Mouse (Mus musculus): ENCODE measurements around the gene Gpr89. TPM values are rescaled to one million over a fixed set of nuclear protein-coding genes. Genes with fewer than 3 reads are reported as not detected.

Gene Gpr89
- total RNA-seq (2023) = 10 to 100 TPM; 10.8 TPM

DNA sequence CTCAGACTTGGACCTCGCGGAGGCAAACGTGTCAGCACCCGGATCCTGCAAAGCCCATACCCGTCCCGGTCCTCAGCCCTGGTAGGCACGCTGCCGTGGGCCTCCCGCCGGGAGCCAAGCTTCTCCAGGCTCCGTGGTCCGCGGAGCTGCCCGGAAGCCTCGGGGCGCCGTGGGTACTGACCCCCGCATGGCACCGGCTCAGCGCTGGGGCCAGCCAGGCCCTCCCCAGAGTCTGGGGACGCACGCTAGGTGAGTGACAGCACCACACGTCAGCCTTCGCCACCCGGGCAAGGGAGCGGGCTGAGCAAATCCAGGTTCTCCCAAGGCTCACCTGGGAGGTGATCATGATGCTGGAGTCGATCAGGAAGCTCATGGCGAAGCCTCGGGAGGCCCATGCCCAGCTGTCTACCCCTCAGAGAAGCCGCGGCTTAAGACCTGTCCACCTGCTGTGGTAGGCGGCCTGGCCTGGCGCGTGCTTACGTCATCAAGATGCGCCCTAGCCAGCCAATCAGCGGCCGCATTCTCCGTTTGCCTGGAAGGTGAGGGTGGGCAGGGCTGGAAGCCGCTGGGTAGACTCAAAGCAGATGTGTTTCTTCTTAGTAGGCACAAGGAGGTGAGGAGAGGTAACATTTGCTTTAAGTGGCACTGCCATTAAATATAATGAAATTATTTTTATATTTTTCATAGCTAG is at the start of gene Gpr89:
Gene Gpr89 (minus strand): TSS at position 496 of the 691 bp plus-strand sequence.

DNA sequence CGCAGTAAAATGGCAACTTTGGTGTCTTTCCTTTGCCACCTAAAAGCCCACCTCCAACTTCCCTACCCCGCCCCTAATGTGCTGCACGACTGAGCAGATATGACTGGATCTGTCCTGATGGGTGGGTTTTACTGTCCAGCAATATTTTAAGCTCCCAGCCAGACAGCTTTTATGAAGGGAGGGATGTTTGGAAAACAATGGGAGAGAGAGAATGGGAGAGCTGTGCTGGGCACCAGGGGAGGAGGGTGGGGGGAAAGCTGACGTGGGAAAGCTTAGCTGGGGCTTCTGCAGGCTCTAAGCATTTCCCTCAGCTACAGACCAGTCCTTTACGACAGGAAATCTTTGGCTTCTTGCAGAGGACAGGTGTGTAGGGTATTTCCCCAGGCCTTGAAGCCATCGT is 20.8 kb upstream of the Gpr89 start, which contains the start of gene Gja8:
Gene Gja8 (minus strand): TSS at position 101 of the 400 bp plus-strand sequence.

DNA sequence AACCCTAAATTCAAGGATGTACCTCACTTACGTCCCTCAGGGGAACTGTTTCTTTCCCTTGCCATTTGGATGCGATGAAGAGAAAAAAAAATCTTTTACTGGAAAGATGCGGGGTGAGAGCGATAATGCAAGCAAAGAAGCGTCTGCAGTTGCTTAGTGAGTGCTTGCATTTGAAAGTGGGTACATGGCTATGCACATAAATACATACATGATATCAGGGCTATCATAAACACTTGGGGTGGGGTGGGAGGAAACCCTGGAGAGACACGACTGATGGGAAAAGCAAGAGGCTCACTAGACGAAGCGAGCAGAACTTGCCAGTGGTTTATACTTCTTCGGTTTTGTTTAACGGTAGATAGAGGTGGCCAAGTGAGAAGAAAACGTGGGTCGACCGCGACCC is 753 bp downstream of the Gpr89 start, which contains the start of gene Gja5:
Gene Gja5 (plus strand): TSS at position 301 of the 400 bp plus-strand sequence.

DNA sequence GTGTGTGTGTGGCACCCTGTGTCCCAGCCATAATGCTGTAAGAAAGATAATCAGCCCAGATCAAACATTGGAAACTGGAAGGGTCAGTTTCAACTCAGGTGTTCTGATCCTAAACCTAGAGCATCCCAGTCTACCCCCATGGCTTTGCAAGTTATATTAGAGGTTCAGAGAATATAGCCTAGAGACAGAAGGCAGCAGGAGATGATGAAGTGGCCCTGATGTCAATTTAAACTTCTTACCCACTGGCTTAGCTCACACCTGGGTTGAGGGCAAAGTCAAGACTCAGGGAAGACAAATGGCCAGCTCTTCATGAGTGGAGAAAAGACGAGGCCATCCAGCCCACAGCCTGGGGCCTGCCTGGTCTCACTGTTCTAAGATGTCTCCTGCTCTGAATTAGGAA is 76.2 kb downstream of the Gpr89 start, which contains the start of the genes Pdzk1 and Cd160:
Gene Pdzk1 (plus strand): TSS at position 301 of the 400 bp plus-strand sequence.
Gene Cd160 (minus strand): TSS at position 368 of the 400 bp plus-strand sequence.

Other genes starting within 250 kb of the Gpr89 start
- not detected for gene Ankrd35, start 235.2 kb downstream of the Gpr89 start, total RNA-seq (2023)
- 10 to 100 TPM; 38.3 to 43.9 TPM for gene Pias3, start 209.0 kb downstream of the Gpr89 start, total RNA-seq (2023)
- 1 to 10 TPM; 1.1 TPM for gene Nudt17, start 196.8 kb downstream of the Gpr89 start, total RNA-seq (2023)
- gene Polr3c, start 177.7 kb downstream of the Gpr89 start, total RNA-seq (2023) = 10 to 100 TPM; 38.8 to 41.8 TPM
- gene Rnf115, start 177.7 kb downstream of the Gpr89 start, total RNA-seq (2023) = 10 to 100 TPM; 62.1 to 65.0 TPM
- not detected for gene Pdzk1, start 76.1 kb downstream of the Gpr89 start, total RNA-seq (2023)
- gene Cd160, start 76.0 kb downstream of the Gpr89 start, total RNA-seq (2023) = not detected
- gene Gja5, start 653 bp downstream of the Gpr89 start, total RNA-seq (2023) = under 1 TPM; 0.13 to 0.93 TPM
- gene Gja8, start 20.7 kb upstream of the Gpr89 start, total RNA-seq (2023) = not detected